Mouse (Mus musculus): ENCODE results near the gene Fndc3a.

GRCm38 (mm10) chr14:72506018-72506722, 203.6 kb downstream of the Fndc3a start:
- no peak for TF ChIP-seq CTCF (IDR thresholded peaks at IDR 0.05)
- TF ChIP-seq POLR2A (IDR thresholded peaks at IDR 0.05; ENCODE audit: insufficient read depth, low read depth, low read length) = no peak

All from heart, adult 2 months (tissue).